Mouse (Mus musculus) liver, embryonic 14.5 days (tissue): ENCODE measurements around the gene Tnfsf14.

Experiments used
- CTCF ChIP-seq: IDR thresholded peaks from 2 replicates; pipeline ENCODE4 v1.5.1; 2016; ENCODE audit warnings: antibody characterized with exemption, low read depth, control low read depth
- EP300 ChIP-seq: IDR thresholded peaks from 2 replicates; pipeline ENCODE4 v1.6.1; 2016; ENCODE audit warnings: antibody characterized with exemption, low read depth

GRCm38 (mm10) chr17:57219167-57219883 is 25.3 kb upstream of the Tnfsf14 start:
- TF ChIP-seq EP300: no peak
- peak; percentile 89 for TF ChIP-seq CTCF
